Mouse (Mus musculus): ENCODE measurements around the gene C130074G19Rik.

C130074G19Rik gene

DNA sequence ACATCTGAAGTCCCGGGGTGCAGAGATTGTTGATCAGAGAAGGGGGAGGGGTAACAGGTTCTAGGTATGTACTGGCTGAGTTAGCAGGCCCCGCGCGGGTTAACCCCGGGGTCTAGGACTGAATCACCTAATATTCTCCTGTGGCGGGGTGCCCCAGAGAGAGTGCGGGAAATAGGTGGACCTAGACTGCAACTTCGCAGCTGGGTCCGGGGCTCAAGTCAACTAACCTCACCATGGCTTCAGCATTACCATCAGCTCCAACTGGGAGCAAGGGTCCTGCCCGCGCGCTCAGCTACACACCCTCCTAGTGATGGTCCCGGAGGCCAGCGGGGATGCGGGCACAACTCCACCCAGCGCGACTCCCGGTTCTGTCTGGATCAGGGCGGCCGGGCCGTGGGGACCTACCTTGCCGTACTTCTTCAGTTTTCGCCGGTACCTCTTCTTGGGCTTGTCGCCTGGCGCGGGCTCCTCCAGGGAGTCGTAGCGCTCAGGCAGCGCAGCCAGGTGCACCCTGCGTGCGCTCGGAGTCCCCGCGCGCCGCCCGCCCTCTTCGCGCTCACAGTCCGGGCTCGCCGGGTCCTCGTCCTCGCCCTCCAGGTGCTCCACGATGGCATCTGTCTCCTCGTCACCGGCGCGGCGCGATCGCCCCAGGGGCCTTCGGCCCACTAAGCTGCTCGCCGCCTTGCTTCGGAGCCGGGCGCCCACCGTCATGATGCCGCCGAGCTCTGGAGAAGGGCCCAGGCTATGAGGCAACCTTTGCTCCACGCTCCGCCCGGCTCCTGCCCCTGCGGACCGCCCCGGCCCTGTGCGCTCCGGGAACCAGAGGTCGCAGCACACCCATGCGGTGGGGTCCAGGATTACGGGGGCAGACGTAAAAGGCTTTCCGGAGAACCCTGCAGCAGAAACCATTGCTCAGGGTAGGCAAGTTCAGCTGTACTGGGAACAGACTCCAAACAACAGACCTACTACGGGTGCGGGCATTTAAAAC lies at the start of gene C130074G19Rik:
Gene C130074G19Rik, minus strand, starts transcription at position 938 of the 988 bp plus-strand sequence.
- WGBS, result 4% methylated on average over 77 of the region's 77 CpGs

DNA sequence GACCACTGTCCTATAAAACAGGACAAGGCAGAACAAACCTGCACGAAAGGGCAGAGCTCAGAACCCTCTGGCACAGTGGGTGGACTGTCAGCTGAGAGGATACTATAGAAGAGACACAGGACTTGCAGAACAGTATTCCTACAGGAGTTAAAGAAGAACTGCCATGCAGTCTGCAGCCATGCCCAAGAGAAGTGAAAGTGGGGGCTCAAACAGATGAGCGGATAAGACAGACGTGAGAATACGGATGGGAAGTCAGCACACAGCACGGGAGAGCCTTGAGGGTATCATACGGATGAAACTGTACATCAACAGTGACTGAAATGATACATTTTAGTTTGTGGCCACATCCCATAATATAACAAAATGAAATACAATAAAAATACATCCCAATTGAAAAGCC lies 48.1 kb upstream of the C130074G19Rik start:
- 86% methylated on average over 6 of the region's 6 CpGs for WGBS

DNA sequence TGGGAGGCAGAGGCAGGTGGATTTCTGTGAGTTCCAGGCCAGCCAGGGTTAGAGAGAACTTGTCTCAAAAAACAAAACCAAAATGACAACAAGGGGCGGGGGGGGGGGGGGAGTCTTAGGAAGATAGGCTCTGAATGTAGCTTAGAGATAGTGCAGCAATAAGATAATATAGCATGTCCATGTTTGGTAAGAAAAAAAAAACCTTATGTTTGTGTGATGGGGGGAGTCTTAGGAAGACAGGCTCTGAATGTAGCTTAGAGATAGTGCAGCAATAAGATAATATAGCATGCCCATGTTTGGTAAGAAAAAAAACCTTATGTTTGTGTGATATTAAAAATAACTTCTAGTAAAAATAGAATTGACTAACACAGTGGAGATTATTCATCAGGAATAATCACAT lies 45.4 kb upstream of the C130074G19Rik start:
- whole genome bisulfite sequencing, result 93% methylated on average over 1 of the region's 1 CpGs

DNA sequence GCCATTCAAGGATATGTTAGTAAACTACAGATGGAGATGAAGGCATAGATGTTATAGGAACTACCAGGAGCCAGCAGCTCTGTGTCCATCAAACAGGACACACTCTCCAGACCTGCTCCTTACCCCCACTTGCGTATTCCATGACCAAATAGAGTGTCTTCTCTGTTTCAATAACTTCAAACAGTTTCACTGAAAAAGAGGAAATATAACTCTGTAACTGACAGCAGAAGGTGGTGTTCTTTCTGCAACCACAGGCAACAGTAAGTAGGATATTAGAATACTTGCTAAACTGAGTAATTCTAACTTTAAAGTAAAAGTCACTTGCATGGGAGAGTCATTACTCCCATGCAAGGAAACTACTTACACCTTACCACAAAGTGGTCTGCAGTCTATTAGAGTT lies 44.9 kb upstream of the C130074G19Rik start:
- 88% methylated on average over 1 of the region's 1 CpGs for WGBS

DNA sequence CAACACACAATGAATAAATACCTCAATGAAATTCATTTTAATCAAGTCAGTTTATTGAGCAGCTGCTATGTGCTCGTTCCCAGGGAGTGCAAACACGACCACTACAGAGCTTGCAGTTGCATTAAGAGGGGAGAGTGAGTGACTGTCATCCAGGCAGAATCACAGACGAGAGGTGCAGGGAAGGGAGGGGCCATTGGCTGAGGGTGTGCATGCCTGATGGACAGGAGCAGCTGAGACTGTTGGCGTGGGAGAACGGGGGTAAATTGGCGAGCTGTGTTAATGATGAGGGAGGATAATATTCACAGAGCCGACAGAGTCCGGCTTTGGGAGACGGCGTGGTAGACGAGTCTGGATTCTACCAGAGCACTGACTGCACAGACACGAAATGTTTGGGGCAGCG lies 39.8 kb upstream of the C130074G19Rik start:
- WGBS, result 60% methylated on average over 13 of the region's 13 CpGs

DNA sequence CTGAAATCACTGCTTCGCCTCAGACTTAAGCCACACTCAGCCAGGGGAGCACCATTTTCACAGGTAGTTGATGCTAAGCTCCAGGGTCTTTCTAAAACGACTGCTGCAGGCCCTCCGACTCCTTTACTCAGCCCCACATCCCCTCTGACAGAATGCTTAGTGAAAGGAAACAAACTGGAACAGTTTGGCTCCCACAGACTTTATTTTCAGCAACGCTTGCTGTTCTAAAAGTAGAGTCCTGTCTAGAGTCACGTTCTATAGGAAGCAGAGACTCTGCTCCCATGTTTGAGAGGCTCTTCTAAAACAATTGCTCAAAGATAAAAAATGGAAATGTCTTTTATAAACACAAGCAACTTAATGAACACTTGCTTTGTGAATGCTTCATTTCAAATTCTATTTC lies 37.0 kb upstream of the C130074G19Rik start:
- WGBS, result 38% methylated on average over 5 of the region's 5 CpGs

DNA sequence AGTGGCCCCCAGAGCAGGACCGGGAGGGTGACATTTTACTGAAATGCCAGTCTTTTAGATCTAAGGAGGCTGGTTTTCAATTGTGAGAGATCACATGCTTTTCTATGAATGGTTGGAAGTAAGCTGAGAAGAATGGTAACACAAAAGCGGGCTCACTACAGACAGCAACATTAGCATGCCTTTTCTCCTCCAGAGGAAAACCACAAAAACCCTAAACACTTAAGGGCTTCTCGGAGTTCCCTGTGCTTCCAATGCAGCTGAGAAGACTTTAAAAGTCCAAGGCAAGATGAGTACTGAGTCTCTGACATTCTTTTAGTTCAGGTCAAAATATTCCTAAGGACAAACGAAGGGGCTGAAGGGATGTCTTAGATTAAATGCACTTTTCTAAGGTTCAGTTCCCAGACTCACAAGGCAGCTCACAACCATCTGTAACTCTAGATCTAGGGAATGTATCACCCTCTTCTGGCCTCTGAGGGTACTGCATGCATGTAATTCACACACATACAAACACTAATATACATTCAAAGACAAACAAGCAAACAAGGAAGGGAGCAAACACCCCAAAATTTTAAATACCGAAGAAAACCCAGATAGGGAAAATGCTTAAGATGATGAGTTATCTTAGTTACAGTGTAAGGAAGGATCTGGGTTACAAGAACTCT lies 35.3 kb upstream of the C130074G19Rik start:
- 78% methylated on average over 5 of the region's 5 CpGs for WGBS

DNA sequence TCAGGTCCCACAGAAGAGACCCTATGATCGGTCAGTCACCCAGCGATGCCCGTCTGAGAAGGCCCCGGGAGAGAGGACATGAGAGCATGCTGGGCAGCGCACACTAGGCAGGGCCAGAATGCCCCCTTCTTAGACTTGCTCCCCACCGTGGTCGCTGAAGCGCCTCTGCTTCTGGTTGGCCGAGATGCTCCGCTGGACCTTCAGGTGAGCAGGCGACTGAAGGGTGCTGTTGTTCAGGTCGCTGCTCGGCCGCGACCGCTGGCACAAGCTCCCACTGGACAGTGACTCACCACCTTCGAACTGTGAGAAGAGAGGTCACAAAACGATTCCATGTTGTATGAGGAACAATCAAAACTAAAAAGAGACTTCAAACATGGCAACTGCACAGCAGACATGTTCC lies 29.3 kb upstream of the C130074G19Rik start:
- 89% methylated on average over 18 of the region's 18 CpGs for WGBS

DNA sequence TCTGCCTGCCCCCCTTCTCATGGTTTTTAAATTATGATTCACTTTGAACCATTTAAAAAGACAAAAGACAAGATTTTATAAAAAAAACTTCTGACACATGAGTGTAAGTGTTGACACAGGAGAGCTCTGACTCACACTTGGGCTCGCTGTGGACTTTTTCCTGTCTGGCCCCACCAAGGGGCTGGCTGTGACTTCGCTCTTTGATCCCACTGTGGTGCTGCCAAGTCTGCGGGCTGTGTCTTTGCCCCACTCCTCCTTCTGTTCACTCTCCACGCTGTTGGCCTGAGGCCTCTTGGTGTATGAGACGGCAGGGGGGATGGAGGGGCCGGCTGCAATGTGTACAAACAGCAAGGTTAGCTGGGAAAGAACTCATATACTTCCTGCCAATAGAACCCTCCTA lies 28.8 kb upstream of the C130074G19Rik start:
- 29% methylated on average over 6 of the region's 6 CpGs for whole genome bisulfite sequencing

DNA sequence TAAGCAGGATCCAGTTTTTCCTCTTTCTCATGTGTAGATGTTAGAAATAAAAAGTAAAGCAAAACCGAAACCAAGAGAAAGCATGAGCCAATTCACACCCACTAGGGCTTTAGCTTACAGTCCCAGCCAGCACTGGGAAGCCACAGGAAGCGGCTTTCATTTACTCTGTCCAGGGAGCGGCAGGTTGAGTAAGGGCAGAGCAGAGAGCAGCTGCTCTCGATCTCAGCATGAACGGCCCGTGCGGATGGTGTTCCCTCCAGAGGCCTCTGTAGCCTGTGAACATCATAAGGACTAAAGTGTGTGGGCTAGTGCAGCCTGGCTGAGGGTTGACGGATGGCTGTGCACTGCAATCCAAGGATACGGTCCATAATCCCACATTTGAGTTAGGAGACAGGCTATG lies 25.5 kb upstream of the C130074G19Rik start:
- 32% methylated on average over 9 of the region's 9 CpGs for WGBS

DNA sequence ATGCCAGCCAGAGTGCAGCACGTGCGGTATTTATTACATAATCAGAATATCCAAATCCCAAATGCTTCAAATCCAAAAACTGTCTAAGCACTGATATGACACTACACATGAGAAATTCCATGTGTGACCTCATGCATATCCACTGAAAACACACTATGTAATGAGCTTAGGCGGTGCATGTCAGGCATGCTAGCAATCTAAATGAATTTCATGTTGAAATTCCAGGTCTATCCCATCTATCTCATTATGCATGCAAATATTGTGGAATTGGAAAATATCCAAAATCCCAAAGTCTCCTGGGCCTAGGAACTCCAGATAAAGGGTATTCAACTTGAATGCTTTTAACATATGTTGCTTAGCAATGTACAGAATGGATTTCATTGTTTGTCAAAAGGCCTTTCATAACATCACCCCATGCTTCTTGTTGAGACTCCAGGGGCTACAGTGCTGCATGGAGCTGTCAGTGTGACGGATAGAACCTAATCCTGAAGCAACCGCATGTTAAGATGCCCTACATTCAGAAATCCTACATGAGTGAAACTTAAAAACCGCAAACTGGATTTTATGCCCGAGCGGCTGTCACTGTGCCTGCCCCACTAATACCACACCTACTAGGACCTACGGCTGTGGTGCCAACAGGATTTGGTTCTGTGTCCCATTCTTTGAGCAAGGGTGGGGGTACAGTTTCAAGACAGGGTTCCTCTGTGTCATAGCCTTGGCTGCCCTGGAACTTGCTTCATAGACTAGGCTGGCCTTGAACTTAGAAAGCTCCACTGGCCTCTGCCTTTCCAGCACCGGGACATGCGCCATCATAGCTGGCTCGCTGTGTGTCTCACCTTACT lies 23.1 kb upstream of the C130074G19Rik start:
- WGBS, result 76% methylated on average over 12 of the region's 12 CpGs

DNA sequence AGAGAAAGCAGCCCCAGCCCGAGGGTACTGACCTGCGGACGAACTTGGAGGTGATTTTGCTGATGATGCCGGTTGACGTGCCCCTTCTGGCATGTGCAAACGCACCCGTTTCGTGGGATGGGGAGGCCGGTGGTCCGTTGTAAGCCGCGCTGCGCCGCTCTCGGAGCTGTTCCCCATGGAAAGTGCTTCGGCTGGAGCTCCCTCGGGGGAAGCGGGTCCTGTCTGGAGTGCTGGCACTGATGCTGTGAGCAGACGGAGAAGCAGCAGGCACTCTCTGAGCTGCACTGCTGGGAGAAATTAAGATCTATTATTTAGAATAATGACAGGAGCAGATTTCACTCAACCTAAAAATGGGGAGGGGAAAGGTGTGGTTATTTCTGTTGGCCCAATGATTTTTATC lies 22.4 kb upstream of the C130074G19Rik start:
- WGBS, result 66% methylated on average over 19 of the region's 19 CpGs

DNA sequence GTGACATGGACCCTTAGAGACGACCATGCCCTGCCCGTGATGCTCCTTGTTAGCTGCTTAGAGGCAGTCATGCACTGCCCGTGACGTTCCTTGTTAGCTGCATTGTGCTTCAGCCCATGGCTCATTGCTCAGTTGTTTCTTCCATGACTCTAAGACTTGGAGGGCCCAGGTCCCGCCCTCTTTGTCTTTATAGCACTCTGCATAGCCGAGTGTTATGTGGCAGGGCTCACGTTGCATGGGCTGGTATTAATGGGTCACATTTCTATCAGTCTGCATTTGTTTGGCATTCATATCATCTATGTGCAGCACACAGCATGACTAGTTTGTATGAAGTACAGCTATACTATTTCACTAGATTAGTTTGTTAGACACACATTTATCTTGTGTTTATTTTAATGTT lies 20.7 kb upstream of the C130074G19Rik start:
- 71% methylated on average over 7 of the region's 7 CpGs for WGBS

DNA sequence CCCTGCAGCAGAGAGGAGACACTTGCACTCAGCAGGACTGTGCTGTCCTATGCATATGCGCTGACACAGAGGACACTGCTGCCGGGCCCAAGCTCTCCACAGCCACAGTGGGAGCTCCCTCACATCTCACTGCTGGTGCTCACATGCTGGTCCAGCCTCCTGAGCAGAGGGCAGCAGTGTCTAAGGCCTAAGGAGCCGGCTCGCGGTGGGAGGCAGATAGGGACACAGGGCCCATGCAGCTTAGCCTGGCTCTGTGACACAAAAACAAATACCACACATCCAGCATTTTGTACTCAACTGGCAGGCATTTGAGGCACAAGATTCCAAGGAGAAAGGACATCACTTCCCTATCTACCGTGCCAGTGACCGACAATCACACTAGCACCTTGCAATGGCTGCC lies 19.9 kb upstream of the C130074G19Rik start:
- WGBS, result 73% methylated on average over 7 of the region's 7 CpGs

DNA sequence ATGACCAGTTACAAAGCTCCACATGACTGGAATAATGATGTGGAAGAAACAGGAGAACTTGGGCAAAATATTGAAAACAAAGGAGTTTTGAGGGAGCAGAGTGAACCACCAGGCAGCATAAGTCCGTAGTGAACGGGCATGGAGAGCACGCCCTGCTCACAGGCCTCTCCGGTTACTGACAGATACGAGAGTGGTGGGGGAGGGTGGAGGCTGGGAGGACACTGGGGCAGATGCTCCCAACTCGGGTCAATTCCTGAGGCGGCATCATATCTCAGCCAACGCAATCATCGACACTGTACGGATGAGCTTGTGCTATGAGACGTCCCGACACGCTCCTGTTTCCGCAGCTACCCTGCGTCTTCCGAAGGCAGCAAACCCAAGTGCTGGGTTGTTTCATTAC lies 14.3 kb upstream of the C130074G19Rik start:
- WGBS, result 82% methylated on average over 16 of the region's 16 CpGs

DNA sequence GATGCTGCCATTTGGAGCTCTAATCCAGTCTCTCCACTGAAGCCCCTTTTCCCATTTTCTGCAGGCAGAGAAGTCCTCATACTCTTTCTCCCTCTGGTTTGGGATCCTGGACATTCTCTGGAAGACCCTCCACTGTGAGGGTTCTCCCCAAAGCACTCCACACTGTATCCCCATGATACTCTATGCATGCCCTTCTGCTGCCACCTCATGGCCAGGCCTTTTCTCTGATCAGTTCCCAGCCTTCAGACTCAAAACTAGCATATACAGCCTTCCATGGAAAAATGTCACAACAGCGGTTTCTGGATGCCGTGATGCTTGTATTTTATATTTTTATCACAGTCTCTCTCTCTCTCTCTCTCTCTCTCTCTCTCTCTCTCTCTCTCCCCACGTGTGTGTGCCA lies 9.0 kb upstream of the C130074G19Rik start:
- WGBS, result 38% methylated on average over 3 of the region's 3 CpGs

DNA sequence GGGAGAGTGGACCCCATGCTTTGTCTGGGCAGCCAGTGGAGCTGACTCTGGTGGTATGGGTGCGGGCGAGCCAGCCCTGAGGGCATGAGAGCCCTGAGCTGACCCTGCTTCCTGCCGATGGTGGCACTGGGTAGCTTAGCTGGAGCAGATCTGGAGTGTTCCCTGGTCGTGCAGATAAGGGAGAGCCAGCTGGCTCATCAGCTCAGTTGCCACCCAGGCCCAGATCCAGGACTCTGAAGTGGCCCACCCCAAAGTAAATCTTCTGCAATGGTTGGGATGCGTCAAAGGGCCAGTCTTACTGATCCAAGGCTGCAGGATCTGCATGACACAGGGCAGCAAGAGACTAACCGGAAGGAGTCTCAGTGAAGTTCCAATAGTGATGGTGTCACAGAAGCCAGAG lies 6.4 kb upstream of the C130074G19Rik start:
- 87% methylated on average over 6 of the region's 6 CpGs for WGBS

DNA sequence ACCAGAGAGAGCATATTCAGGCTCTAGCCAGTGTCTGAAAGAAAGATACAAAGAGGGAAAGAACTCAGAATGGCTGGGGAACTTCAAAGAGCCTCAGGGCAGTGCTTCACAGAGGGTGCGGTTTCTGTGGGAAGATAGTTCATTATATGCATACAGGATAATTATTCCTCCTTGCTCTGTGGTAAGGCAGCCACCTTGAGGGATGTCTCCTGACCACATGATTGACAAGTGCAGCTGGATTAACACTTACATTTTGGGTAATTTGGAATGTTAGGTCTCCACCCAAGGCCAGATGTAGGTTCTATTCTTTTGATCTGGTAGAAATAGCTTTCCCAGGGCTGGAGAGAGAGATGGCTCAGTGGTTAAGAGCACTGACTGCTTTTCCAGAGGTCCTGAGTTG lies 3.1 kb upstream of the C130074G19Rik start:
- 91% methylated on average over 1 of the region's 1 CpGs for WGBS

DNA sequence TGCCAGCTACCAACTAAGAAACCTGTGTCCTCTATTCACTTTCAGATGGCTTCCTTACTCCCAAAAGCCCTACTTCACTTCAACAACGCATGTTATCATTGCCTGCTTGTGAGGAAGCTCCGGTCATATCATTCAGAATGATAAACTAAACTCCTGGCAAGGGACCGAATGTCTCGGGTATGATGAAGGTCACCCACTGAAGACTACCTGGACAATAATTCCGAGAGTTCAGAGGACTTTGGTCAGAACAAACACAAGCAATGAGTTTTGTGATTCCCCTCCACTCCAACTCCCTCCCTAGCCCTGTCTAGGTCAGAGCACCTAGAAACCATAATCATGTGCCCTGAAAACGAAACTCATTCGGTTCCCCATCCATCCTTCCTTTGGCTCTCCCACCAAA lies 1.2 kb downstream of the C130074G19Rik start:
- WGBS, result 61% methylated on average over 7 of the region's 7 CpGs

DNA sequence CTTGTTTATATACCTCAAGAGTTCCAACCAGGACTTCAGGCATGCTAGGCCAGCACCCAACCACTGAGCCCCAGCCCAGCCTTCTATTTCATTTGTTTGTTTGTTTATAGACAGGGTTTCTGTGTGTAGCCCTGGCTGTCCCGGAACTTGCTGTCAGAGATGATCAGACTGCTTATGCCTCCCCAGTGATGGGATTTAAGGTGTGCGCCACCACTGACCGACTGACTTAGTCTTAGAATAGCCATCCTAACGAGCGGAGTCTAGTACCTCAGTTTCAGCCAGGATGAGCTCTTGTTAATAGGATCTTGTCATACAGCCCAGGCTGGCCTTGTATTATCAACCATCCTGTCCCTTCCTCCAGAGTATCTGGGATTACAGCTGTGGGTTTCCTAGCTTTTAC lies 1.8 kb downstream of the C130074G19Rik start:
- WGBS, result 77% methylated on average over 5 of the region's 5 CpGs

DNA sequence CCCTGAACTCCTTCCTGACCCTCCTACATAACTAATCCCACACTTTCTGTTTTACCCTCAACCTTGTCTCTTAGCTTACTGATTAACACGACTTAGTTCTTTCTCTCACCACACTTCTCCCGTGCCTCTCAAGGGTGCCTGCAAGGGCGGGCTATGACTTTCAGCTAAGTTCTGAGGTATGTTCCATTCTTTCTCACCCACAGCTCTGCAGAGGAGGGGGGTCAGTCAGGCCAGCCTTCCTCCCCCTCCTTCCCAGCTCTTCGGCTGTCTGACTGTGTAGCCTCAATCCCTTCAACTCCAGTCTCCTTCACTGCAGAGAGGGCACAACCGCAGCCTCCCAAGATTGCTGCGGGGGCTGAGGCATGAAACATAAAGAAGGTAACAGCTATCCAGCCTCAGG lies 4.2 kb downstream of the C130074G19Rik start:
- WGBS, result 60% methylated on average over 6 of the region's 6 CpGs

DNA sequence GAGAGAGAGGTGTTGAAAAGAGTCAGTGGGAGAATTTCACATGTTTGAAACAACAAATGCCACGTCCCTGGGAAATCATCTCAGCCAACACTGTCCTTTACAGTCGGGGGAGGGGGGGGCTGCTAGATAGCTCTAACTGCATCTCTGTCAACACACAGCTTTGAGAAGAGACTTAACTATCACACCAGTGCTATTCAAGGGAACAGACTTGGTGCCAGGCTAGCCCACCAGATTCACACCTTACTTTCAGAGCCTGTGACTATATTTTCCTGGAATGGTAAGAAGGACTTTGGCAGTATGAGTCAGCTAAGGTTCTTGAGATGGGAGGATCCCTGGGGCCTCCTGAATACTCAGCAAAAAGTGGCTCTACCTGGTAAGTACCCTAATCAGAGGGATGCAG lies 5.7 kb downstream of the C130074G19Rik start:
- 53% methylated on average over 2 of the region's 2 CpGs for WGBS

Measured in cerebral cortex, adult 2 months (tissue).